Mouse (Mus musculus): Measurements from ENCODE around the gene Cfap300.

The Cfap300 gene

DNA sequence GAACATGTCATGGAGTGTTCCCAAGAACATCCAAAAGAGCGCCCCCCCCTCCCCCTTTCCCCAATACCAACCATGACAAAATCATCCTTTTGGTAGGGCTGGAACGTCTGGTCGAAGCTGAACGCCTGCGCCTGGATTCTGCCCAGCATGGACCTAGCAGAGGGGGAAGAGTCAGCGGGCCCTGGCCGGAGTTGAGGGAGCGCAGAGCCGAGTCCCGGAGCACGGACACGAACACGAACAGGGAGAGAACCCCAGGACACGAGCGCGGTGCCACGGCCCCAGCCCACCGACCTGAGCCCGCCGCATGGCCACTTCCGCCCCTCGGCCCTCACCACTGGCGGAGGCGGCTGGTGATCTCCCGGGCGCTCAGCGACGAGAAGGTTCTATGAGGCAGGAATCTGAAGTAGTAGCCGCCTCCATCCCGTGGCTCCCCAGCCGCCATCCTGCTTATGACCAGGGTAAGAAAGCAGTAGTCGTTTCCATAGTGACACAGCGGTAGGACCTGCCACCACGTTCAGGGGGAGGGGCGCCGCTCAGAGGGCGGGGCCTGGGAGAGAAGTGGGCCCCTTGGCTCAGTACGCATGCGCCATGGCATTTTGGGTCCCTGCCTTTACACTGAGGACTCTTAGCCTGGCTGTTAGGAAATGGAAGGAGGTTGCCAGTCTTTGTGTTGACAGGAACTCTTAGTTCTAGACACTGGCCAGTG lies at the start of gene Cfap300:
TSS of gene Cfap300 (minus strand) at position 486 of the 706 bp plus-strand sequence.
- in situ Hi-C loops (cut with MboI, MseI), result no loop called here

DNA sequence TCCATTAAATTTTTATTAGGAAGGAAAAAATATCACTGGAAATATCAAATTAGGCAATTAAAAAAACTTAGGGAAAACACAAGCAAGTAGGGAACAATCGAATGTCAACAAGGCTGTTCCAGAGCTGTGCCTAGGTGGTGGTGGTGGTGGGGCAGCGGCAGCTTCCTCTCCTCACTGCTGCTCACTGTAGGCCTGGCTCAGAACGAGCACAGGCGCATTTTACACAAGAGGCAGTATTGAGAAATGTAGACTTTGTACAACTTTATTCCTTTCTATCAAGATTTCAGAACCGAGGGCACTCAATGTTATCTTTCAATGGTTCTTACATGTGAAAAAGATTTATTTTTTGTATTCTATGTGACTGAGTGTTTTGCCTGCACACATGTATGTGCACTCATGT lies 36.3 kb upstream of the Cfap300 start:
- in situ Hi-C loops (cut with MboI, MseI), result no loop called here

DNA sequence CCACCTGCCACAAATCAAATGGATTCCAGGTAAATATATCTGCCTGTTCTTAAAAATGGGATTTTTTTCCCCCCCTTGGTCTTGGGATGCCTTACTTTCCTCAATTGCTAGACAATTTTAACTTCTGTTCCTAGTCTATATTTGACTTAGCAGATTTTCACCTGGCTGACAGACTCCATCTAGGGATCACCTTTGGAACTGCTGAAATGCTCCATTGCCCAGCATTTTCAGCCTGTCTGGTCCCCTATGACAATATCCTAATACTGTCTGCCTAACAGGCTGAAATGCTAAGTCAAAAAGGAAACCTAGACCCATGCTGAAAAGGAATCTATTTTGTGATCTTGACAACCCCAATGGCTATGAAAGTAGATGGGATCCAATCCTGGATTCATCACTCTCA lies 31.7 kb upstream of the Cfap300 start:
- in situ Hi-C loops (cut with MboI, MseI), result no loop called here

DNA sequence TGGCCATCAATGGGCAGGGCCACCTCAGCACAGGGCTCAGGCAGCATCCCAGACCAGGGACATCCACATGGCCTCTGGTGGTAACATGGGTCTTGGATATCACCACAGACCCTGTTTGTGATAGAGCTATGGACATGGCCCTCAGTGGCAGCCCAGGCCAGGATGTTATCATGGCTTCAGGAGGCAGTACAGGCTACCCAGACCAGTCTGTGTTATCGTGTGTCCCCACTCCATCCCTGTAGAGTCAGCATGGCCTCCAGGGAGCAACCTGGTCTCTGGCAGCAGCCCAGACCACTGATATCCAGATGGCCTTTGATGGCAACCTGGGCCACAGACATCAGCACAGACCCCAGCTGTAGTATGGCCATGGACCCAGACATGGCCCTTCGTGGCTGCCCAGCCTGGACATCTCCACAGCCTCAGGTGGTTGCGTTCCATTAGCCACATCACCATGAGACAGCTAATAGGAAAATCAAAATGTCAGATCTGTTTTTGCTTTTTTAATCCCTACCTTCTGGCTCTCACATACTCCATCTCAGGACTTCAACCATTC lies 30.7 kb upstream of the Cfap300 start:
- in situ Hi-C loops (cut with MboI, MseI), result no loop called here

DNA sequence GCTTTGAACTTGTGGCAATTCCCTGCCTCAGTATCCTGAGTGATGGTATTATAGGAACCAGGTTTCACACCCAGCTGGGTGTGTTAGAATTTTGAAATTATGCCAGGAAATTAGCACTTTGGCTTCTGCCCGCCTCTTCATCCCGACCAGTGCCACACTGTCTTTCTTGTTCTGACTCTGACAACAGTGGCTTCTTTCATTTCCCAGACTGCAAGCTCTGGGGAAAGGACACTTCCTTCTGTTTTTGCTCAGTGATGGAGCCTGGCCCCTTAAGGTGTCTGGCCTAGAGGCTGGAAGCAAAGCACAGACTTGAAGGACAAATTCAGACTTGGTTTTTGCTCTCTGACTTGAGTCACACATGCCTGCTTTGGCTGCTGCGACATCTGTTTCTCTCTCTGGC lies 17.0 kb upstream of the Cfap300 start:
- in situ Hi-C loops (cut with MboI, MseI), result loop anchor here in 1 of 2 experiments (10.0 kb wide), 1 partner anchor 655 kb away; no protein-coding TSS in a partner anchor

DNA sequence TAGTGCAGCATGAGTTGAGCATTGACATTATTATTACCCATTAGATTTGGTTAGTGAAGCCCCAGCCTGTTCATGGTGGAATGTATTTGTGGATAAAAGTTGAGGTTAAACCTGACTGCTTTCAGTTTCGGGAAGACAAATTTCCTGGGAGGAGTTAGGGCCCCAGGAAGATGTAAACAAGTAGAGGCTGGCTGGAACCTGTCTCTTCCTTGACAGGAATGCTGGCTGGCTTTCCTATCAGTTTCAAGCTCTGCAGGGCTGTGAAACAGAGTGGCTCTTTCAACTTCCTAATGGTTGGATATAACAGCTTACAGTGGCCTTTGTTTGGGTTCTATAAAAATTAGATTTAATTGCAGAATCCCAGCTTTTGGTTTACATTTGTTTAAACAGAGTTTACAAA lies 12.2 kb upstream of the Cfap300 start:
- in situ Hi-C loops (cut with MboI, MseI), result no loop called here

DNA sequence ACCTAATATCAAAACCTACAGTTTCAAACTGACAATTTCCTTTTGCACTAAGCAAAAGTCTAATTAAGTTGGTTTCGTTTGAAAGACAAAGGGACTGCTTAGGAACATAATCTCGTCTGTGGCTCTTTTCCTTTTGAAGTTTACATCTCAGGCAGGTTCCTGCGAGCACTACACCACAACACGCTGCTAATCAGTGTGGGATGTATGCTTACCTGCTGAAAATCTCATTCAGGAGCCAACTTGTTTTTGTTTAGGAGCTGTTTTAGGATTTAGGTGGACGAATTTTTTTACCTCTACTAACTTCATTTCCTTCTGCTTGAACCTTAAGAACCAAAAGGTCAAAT lies 393 bp upstream of the Cfap300 start:
- in situ Hi-C loops (cut with MboI, MseI), result no loop called here

DNA sequence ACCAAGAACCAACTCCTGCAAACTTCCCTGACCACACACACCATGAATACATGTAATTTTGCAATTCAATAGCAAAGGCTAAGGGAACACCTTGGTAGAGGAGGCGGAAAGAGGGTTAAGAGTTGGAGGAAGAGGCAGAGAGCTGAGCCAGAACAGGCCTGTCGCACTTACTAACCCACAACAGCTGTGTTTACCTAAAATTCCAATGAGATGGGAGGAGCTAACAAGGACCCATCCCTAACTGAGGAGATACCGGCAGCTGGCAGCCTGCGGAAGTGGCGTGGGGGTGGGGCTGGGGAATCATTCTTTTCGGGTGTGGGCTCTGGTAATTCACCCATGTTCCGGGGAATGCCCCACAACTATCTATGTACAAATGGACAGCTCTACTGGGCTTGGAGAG lies 7.1 kb downstream of the Cfap300 start:
- in situ Hi-C loops (cut with MboI, MseI), result no loop called here

DNA sequence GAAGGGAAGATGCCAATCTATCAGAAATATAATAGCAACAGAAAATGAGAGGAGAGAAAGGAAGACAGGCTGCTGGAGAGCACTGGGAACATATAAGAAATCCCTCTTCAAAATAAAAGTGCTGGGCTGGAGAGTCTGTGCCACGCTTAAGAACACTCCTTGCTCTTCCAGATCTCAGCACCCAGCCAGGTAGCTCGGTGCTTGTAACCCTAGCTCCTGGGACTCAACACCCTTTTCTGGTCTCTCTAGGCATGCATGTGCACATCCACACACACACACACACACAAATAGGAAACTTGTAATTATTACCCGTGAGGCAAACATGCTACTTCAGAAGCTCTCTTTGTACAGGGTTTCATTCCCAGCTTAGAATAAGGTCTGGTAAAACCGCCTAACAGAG lies 7.5 kb downstream of the Cfap300 start:
- in situ Hi-C loops (cut with MboI, MseI), result no loop called here

DNA sequence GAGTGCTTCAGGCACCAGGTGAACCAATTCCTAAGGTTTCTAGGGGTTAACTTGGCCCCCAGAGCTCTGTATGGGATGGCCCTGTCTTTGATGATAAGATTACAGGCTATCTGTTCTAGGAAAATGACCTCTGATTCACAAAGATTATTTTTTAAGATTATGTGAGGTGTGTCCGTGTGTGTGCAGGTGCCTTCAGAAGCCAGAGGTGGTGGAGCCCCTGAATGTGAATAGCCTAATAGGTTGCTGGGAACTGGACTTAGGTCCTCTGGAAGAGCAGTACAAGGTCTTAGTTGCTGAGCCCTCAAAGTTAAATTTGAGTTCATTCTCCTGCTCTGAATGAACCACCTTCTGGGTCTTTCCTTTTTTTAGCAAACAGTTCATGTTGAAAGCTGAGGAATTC lies 8.5 kb downstream of the Cfap300 start:
- in situ Hi-C loops (cut with MboI, MseI), result no loop called here

DNA sequence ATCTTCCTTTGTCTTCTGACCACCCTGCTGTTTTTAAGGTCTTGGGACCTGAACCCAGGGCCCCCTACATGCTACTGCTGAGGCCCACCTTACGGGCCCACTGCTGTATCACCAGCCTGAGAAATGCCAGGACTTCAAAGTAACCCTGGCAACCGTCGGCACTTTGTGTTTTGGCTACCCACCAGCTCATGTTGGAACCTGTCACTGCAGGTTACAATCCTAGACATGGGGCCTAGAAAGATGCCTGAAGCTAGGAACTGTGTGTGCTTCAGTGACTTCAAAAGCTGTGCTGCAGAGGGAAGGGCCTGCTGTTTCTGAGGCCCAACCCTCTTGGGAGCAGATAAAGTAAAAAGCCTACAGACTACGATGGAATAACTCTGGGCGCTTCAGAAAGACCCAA lies 9.8 kb downstream of the Cfap300 start:
- in situ Hi-C loops (cut with MboI, MseI), result no loop called here

DNA sequence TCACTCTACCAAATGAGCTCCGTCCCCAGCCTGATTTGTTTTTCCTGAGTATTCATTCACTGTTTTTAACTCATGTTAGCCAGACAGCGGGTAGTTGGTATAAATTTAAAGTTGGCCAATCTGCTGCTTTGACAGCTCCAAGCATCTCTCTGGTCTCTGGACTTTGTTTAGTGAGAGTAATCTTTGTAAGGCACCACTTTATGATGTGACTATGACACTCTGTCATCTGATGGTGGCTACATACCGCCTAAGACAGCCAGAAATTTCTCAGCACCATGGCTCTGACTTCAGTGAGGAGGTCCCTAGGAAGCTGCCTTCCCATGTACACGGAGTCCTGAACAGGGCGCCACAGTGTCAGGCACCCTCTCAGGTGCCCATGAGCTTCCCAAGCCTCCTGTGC lies 24.0 kb downstream of the Cfap300 start:
- in situ Hi-C loops (cut with MboI, MseI), result no loop called here

DNA sequence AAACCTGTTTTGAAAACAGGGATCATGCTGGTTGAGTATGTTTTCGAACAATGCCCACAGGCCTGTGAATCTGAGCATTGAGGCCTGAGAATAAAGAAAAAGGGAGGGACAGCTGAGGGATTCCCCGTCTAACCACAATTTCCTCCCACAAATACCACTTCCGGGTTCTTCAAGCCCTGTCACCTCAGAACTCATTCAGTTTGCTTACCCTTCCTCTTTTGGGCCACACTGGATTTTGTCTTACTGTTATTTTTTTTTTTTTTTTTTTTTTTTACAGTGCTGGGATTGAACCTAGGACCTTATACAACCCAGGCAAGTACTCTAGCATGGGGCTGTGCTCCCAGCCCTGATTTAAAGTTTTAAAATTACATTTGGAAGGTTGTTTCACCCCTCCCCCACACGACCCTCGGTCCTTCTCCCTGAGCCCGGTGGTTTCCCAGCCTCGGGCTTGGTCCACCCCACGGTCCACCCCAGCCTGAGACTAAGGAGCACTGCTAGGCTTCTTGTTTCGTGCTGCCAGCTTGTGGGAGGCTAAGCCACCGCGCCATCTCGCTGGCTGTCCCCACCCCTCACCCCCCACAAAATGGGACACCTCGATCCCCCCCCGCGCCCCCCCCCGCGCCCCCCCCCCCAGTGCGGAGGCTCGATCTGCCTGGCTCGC lies 25.2 kb downstream of the Cfap300 start:
- in situ Hi-C loops (cut with MboI, MseI), result no loop called here

DNA sequence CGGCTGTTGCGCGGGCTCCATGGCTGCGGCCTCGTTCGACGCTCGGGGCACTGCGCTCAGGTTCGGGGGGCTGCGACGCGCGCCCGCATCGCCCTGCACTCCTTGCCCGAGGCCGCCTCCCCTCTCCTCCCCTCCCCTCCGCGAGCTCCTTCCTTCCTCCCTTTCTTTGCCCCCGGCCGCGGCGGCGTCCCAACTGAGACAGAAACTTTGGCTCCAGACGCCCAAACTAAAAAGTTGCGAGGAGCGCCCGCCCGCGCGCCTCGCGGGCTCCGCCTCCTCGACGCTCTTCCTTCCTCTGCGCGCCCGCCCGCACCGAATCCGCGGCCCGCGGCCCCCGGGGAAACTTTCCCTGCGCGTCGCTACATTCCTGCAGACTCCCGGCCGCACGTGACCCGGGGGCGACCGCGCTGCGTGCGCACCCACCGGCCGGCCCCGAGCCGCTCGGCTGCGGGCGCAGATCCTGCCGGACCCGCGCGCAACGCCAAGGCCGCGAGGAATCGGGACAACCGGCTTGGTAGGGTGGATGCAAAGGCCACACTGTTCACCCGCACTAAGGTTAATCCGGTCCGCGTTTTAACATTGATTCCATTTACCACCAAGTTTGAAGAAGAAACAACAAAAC lies 38.1 kb downstream of the Cfap300 start, which contains the start of gene Yap1:
TSS of gene Yap1 (minus strand) at position 227 of the 622 bp plus-strand sequence.
- in situ Hi-C loops (cut with MboI, MseI), result no loop called here

DNA sequence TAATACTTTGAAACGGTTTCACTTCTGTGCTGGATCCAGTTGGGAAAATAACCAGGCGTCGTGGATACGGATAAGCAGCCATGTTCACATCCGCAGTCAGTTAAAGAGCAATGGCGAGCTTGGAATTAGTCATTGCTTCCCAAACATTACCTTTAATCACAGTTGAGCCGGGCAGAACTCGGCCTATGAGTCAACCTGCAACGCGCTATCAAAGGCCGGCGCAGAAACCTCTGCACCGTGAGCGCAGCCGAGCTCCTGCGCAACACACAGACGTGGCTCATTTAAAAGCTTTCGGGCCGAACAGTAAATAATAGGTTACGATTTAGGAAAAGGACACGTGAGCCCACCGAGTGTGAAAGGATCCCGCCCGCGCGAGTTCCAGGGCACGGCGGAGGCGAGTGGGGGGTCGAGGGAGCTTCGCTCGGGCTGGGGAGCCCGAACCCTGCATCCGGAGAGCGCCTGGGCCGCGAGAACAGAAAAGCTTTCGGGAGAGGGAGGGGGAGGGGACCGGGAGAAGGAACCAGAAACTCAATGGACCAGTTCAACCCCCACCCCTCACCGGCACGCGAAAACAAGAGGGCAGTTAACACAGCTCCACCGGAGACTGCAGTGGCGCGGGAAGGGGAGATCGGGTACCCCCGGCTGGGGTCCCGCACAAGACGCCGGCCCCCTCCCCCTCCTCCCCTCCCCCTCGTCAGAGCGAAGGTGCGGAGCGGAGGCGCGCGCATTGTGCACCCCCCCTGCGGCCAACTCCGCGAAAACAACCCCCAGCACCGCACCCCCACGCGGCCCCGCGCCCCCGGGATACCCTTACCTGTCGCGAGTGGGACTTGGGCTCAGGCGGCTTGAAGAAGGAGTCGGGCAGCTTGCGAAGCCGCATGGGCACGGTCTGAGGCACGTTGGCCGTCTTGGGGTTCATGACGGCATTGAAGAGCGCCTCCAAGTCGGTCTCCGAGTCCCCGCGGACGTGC lies 39.0 kb downstream of the Cfap300 start:
- in situ Hi-C loops (cut with MboI, MseI), result no loop called here

DNA sequence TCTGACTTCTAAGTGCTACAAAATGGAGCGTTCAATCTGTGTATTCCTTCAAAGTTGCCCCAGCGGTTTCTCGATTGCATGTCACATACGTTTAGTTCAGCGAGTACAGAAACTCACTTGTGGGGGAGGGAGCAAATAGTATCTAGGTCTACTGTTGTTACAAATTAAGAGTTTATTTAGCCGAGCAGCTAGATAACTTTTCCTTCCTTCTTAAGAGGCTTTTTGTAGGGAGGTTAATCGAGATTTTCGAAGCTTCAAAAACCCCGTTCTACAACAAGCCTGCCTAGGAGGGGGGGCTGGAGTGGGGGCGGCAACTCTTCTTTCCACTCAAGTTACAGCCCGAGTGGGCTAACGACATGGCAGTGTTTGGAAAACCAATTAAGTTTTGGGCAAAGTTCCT lies 39.8 kb downstream of the Cfap300 start:
- in situ Hi-C loops (cut with MboI, MseI), result no loop called here

DNA sequence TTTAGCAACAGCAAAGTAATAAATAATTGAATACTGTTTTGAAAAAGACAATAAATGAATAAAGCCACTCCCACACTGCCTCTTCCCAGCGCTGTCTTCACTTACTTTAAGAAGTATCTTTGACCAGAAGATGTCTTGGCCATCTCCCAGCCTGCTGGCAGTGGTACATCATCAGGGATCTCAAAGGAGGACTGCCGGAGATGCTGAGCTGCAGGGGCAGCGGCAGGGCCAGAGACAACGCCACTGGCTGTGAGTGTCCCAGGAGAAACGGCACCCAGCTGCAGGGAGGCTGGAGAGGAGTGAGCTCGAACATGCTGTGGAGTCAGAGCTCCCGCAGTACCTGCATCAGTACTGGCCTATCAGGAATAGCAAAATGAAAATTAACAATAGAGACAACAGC lies 41.3 kb downstream of the Cfap300 start:
- in situ Hi-C loops (cut with MboI, MseI), result no loop called here

DNA sequence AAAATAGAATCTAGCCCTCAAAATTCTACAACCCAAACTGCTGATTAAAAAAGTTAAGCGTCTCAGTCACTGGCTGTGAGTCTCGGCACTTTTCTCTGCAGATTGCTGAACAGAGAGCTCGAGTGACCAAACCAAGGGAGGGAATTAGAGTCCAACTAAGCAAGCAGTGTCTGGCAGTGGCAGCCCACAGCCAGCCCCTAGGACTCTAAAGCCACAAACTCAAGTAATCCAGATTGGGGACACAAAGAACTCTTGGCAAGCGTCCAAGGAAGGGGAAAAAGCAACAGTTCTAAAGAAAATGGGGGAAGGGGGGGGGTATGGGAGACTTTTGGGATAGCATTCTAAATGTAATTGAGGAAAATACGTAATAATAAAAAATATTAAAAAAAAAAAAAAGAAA lies 48.3 kb downstream of the Cfap300 start:
- in situ Hi-C loops (cut with MboI, MseI), result loop anchor here in 1 of 2 experiments (5.0 to 25.0 kb wide), 2 partner anchors 93 to 1368 kb away; no protein-coding TSS in a partner anchor

DNA sequence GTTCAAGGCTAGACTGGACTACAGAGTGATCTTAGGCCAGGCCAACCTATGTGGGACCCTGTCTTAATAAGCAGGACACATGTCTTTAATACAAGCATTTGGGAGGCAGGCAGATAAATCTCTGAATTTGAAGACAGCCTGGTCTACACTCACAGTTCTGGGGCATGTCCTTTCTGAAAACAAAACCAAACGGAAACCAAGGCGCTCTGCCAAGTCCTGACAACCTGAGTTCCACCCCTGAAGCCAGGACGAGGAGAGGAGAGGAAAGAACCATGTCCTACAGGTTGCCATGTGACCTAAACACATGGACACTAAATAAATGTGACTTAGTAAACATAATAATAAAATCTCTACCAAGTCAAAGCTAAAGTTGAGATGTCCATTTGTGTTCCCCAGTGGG lies 50.0 kb downstream of the Cfap300 start:
- in situ Hi-C loops (cut with MboI, MseI), result loop anchor here in 1 of 2 experiments (5.0 to 25.0 kb wide), 2 partner anchors 95 to 1370 kb away; no protein-coding TSS in a partner anchor

DNA sequence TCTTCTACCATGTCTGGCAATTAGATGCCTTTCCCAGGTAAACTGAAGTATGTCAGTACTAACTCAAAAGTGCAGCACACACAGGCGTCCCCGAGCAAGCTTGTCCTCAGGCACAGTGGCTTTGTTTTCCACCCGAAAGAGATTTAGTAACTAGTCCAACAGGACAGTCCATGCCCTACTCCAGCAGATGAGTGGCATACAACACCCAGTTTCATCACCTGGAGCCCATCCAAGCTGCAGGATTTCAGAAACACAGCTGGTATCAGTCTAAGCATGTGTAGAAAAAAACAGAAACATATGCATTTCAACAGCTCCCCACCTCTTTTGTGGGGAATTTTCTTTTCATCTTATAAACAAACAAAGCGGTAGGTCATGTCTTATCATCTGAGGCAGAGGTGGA lies 51.7 kb downstream of the Cfap300 start:
- in situ Hi-C loops (cut with MboI, MseI), result loop anchor here in 1 of 2 experiments (5.0 to 25.0 kb wide), 2 partner anchors 96 to 1371 kb away; no protein-coding TSS in a partner anchor

DNA sequence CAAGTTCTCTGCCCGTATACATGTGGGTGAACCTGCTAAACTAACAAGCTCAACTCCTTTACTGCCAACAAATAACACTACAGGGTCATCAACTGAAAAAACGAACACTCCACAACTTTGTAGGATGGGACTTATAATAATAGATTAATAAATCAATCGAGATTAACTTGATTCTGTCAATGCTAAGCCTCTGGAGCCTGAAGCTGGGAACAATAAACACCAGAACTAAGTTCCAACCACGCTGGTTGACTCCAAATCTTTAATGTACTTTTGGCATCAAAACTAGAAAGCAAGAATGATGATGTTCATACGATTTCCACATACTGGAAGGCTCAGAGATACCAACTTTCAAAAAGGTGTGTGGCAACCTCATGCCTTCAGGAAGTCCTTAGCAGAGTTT lies 55.5 kb downstream of the Cfap300 start:
- in situ Hi-C loops (cut with MboI, MseI), result loop anchor here (10.0 to 25.0 kb wide), 2 partner anchors 1375 to 1398 kb away; no protein-coding TSS in a partner anchor
